ENCODE assay signal across 16 mouse cellular contexts in the genomic region with DNA sequence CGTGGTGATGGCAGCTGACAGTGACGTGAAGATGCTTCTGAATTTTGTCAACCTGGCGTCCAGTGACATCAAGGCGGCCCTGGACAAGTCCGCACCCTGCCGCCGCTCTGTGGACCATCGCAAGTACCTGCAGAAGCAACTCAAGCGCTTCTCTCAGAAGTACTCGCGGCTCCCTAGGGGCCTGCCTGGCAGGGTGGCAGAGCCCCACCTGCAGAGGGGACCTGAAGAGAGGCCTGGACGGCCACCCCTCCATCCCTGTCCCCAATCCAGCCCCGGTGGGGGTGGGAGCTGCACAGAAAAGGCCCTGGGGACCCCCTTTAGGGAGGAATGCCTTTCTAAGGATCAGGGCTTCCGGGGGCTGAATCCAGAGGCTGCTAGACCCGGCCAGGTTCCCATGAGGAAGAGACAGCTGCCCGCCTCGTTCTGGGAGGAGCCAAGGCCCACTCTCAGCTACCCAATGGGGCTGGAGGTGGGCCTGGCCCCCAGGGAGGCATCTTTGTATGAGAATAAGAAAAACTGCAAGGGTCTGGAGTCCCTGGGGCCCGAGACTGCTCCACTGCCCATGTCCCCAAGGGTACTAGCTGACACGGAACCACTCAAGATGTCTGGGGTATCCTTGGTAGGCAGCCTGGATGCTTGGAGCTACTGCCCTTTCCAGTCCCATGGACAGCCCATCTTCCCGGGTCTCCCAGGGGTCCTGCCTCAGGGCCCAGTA. TPM values are rescaled to one million over a fixed set of nuclear protein-coding genes. Genes with fewer than 3 reads are reported as not detected.
DNase-seq lines count a peak whose midpoint lies in the region; ATAC-seq lines count a peak whose summit lies in the region.
"Had no signal": no experiment of that assay in that cellular context is flagged by ENCODE, and none has a peak within 500 bp of the region (broad histone marks: within the 10 kb centered on the region; RNA-seq: fewer than 3 reads in every experiment).

No protein-coding gene starts in this region.

- peak overlapping the region; percentile 69 for H3K4me2 ChIP-seq in hindbrain, embryonic 11.5 days (replicated peaks; ENCODE audit: low read depth, low read length)
- peak overlapping the region; percentile 59 for H3K4me2 ChIP-seq in midbrain, embryonic 14.5 days (ENCODE audit: low read length)

- 18% methylated on average over 20 of the region's 20 CpGs for whole genome bisulfite sequencing in hindbrain, embryonic 11.5 days
- 11% methylated on average over 20 of the region's 20 CpGs for WGBS in midbrain, embryonic 14.5 days

- H3K27me3 ChIP-seq in hindbrain, embryonic 11.5 days (ENCODE audit: control insufficient read depth, insufficient read depth, low read length) = peaks cover 3% of the 10 kb centered on the region; the same call in 1 of the 2 replicates
- no peaks in the 10 kb centered on the region for H3K27me3 ChIP-seq in midbrain, embryonic 14.5 days (ENCODE audit: control insufficient read depth, insufficient read depth, low read length)

- peaks cover 10% of the 10 kb centered on the region for H3K4me1 ChIP-seq in hindbrain, embryonic 11.5 days (replicated peaks; ENCODE audit: control insufficient read depth, insufficient read depth, low read length)
- peaks cover 51% of the 10 kb centered on the region for H3K4me1 ChIP-seq in midbrain, embryonic 14.5 days (ENCODE audit: control insufficient read depth, insufficient read depth, low read length)

- ATAC-seq in hindbrain, embryonic 11.5 days (ENCODE audit: low FRiP score) = no peak
- no peak for ATAC-seq in midbrain, embryonic 14.5 days (ENCODE audit: low FRiP score, low TSS enrichment)
- ATAC-seq: liver, postnatal 0 days had no signal

- no peaks in the 10 kb centered on the region for H3K9me3 ChIP-seq in hindbrain, embryonic 11.5 days (ENCODE audit: control insufficient read depth, low read length)
- H3K9me3 ChIP-seq in midbrain, embryonic 14.5 days (ENCODE audit: control insufficient read depth, low read length) = no peaks in the 10 kb centered on the region

- intact Hi-C loops in gastrocnemius, postnatal 14 days (cut with DNase I; ENCODE audit: low total_unique reads) = no loop called here
- intact Hi-C loops in left cerebral cortex, postnatal 10 days (cut with DNase I) = no loop called here

- H3K4me3 ChIP-seq in hindbrain, embryonic 11.5 days (ENCODE audit: low read depth, low read length) = peak overlapping the region; percentile 39
- peak overlapping the region; percentile 31 for H3K4me3 ChIP-seq in midbrain, embryonic 14.5 days (replicated peaks; ENCODE audit: low read depth, low read length)

- H3K36me3 ChIP-seq in hindbrain, embryonic 11.5 days (ENCODE audit: control insufficient read depth, insufficient read depth, low read length) = no peaks in the 10 kb centered on the region
- H3K36me3 ChIP-seq in midbrain, embryonic 14.5 days (ENCODE audit: control insufficient read depth, insufficient read depth, low read length) = no peaks in the 10 kb centered on the region

- peak overlapping the region; percentile 93 for H3K27ac ChIP-seq in hindbrain, embryonic 11.5 days (ENCODE audit: low read depth, low read length)
- H3K27ac ChIP-seq in midbrain, embryonic 14.5 days (replicated peaks; ENCODE audit: low read depth, low read length) = 0 out of 2 replicates have a peak overlapping the region, but pooled peaks have one; percentile 45

- peak overlapping the region; percentile 13 for H3K9ac ChIP-seq in hindbrain, embryonic 11.5 days (ENCODE audit: low read depth, low read length)
- H3K9ac ChIP-seq in midbrain, embryonic 14.5 days (replicated peaks; ENCODE audit: low read length) = peak overlapping the region; percentile 4; the same call in 1 of the 2 replicates
- H3K9ac ChIP-seq: liver, postnatal 0 days had no signal

- DNase-seq in gastrocnemius, adult 18-20 months (ENCODE audit: low spot score) = peak; percentile 34
- DNase-seq in gastrocnemius, postnatal 14 days = no peak
- peak; percentile 29 for DNase-seq in embryo, embryonic 11 days
- peak; percentile 25 for DNase-seq in hindbrain, embryonic 11.5 days (ENCODE audit: low spot score)
- peak; percentile 30 for DNase-seq in midbrain, embryonic 14.5 days
- DNase-seq in frontal cortex, postnatal 14 days (ENCODE audit: low spot score in 2 of 2) = no peak
- DNase-seq in left cerebral cortex, postnatal 10 days (ENCODE audit: extremely low spot score in 1 of 2, low spot score in 2 of 2) = no peak
- no peak for DNase-seq in thymus, adult 18-20 months
- DNase-seq: kidney, adult 8-10 months; liver, postnatal 0 days had no signal

RNA-seq across cellular contexts. Expression of a gene that starts 5.2 kb away (rescaled TPM):
- not detected for total RNA-seq in gastrocnemius, adult 18-20 months (2021)
- not detected for total RNA-seq in gastrocnemius, postnatal 14 days (2021)
- polyA plus RNA-seq in hindbrain, embryonic 11.5 days (2014; fragmentation: Nextera tagmentation; extraction: Ambion mirVana) = 16.6 and 23.8 TPM in 2 replicates
- polyA plus RNA-seq in midbrain, embryonic 14.5 days (2014; fragmentation: Nextera tagmentation; extraction: Ambion mirVana) = 8.9 and 15.9 TPM in 2 replicates
- 1 to 10 TPM; 5.1 to 7.1 TPM for total RNA-seq in left cerebral cortex, postnatal 10 days (2021)
- total RNA-seq: adrenal gland, postnatal 4 days; ES-E14; gastrocnemius, postnatal 4 days; heart, postnatal 25 days had no signal
- polyA plus RNA-seq: limb, embryonic 11.5 days; liver, postnatal 0 days; thymus, postnatal 0 days had no signal

RNA-seq across cellular contexts. Expression of a gene that starts 39.8 kb away (rescaled TPM):
- 100 to 1,000 TPM; 852 to 871 TPM for total RNA-seq in gastrocnemius, adult 18-20 months (2021)
- total RNA-seq in gastrocnemius, postnatal 14 days (2021) = 100 to 1,000 TPM; 113 to 172 TPM
- 0.54 and 1.0 TPM in 2 replicates for polyA plus RNA-seq in hindbrain, embryonic 11.5 days (2014; fragmentation: Nextera tagmentation; extraction: Ambion mirVana)
- polyA plus RNA-seq in midbrain, embryonic 14.5 days (2014; fragmentation: Nextera tagmentation; extraction: Ambion mirVana) = 0.39 and 0.46 TPM in 2 replicates
- total RNA-seq in left cerebral cortex, postnatal 10 days (2021) = 1 to 10 TPM; 3.3 to 3.7 TPM

Comparison
In these comparisons a context has a peak if more than half of its experiments do, and no peak if none do; other contexts are left out.
1. DNase-seq: peak in gastrocnemius, adult 18-20 months (single experiment), embryo, embryonic 11 days (single experiment), hindbrain, embryonic 11.5 days (single experiment) and midbrain, embryonic 14.5 days (single experiment); none in gastrocnemius, postnatal 14 days (single experiment), frontal cortex, postnatal 14 days (0 of 2), left cerebral cortex, postnatal 10 days (0 of 2) and thymus, adult 18-20 months (0 of 2).
2. RNA of a gene that starts 5.2 kb away (total RNA-seq): 5.1 to 7.1 TPM in left cerebral cortex, postnatal 10 days; not detected in gastrocnemius, adult 18-20 months and not detected in gastrocnemius, postnatal 14 days; every median in the first group is over 4 times any median in the second.
3. RNA of a gene that starts 39.8 kb away (total RNA-seq): 852 to 871 TPM in gastrocnemius, adult 18-20 months and 113 to 172 TPM in gastrocnemius, postnatal 14 days; 3.3 to 3.7 TPM in left cerebral cortex, postnatal 10 days; every median in the first group is over 10 times any median in the second.